Mouse (Mus musculus) G1E (cell line): ENCODE results near the gene Mfsd12. TPM values are rescaled to one million over a fixed set of nuclear protein-coding genes. Genes with fewer than 3 reads are reported as not detected.

Experiments
- ATAC-seq: 2 replicates; pipeline ENCODE4 v1.8.0; 2016; ENCODE audit warnings: mild to moderate bottlenecking; ENCODE audit not compliant: insufficient number of reproducible peaks, poor library complexity, low FRiP score, severe bottlenecking; ENCODE audit errors: extremely low read depth
- DNase-seq: peaks from one replicate; pipeline ENCODE4 v3.0.0; 2012; ENCODE audit warnings: low spot score
- H3K27me3 ChIP-seq: 2 replicates; pipeline ENCODE4 v1.6.1; 2012; ENCODE audit warnings: mild to moderate bottlenecking, low read length, inconsistent platforms; ENCODE audit not compliant: insufficient read depth
- H3K36me3 ChIP-seq: replicated peaks from 2 replicates; pipeline ENCODE3; 2012; ENCODE audit warnings: mild to moderate bottlenecking, inconsistent platforms
- H3K4me1 ChIP-seq: 2 replicates; pipeline ENCODE4 v1.6.1; 2012; ENCODE audit warnings: low read depth, low read length, inconsistent platforms, mixed read lengths; ENCODE audit not compliant: insufficient read depth
- H3K4me3 ChIP-seq: 2 replicates; pipeline ENCODE4 v1.5.1; 2012; ENCODE audit warnings: low read depth, mild to moderate bottlenecking, inconsistent platforms, low read length, moderate library complexity, mixed read lengths
- H3K9me3 ChIP-seq: replicated peaks from 2 replicates; pipeline ENCODE4 v1.6.1; 2012; ENCODE audit warnings: inconsistent platforms
- CTCF ChIP-seq: IDR thresholded peaks from 2 replicates; pipeline ENCODE4 v1.5.1; 2012; ENCODE audit warnings: low read depth, low read length, inconsistent platforms, mixed read lengths
- GATA1 ChIP-seq: IDR thresholded peaks from 2 replicates; pipeline ENCODE4 v1.6.1; 2012; ENCODE audit warnings: borderline replicate concordance, low read length, inconsistent platforms, mixed read lengths
- GATA2 ChIP-seq: IDR thresholded peaks from 2 replicates; pipeline ENCODE4 v1.6.1; 2012; ENCODE audit warnings: low read depth, low read length, inconsistent platforms, borderline replicate concordance
- POLR2AphosphoS5 ChIP-seq: IDR thresholded peaks from 2 replicates; pipeline ENCODE4 v1.6.1; 2012; ENCODE audit warnings: low read depth, low read length, inconsistent platforms; ENCODE audit not compliant: insufficient replicate concordance
- TAL1 ChIP-seq: conservative IDR thresholded peaks from 2 replicates; pipeline ENCODE4 v1.6.1; 2012; ENCODE audit warnings: low read depth, low read length, inconsistent platforms, mixed read lengths
- polyA plus RNA-seq: library from polyadenylated mRNA; stranded (reverse); fragments of >175 nt; gene quantifications from 2 replicates; pipeline ENCODE4 v1.2.3, GENCODE M21; 2012
- total RNA-seq, 2 experiments: library from RNA; stranded (forward) in 1 of 2; stranded (reverse) in 1 of 2; fragments of 200-1000 nt in 1 of 2; fragments of >200 nt in 1 of 2; fragmentation: Nextera tagmentation in 1 of 2; gene quantifications; 2 replicates each; pipeline ENCODE4 v1.2.3; 2014 to 2017

Mfsd12 gene
- total and polyA plus RNA-seq, 3 experiments: 13.1 to 46.7 (median 14.4) TPM

GRCm38 (mm10) chr10:81412586-81413309 lies 55.5 kb downstream of the Mfsd12 start:
- ATAC-seq: no peak
- TF ChIP-seq GATA1 (no peak), TAL1 (no peak), CTCF (no peak), POLR2AphosphoS5 (no peak), GATA2 (no peak)
- no peak for DNase-seq
- no peaks in the 10 kb centered on the region for H3K9me3 ChIP-seq
- H3K27me3 ChIP-seq: peaks cover 22% of the 10 kb centered on the region
- no peak overlapping the region; the same call in 1 of the 2 replicates for H3K4me3 ChIP-seq
- peaks cover 28% of the 10 kb centered on the region for H3K36me3 ChIP-seq
- peaks cover 98% of the 10 kb centered on the region for H3K4me1 ChIP-seq

- ATAC-seq (no peak), DNase-seq (no peak)
- H3K4me1 ChIP-seq: peaks cover 94% of the 10 kb centered on the region
- TF ChIP-seq TAL1: no peak
- H3K4me3 ChIP-seq: peak overlapping the region; percentile 53; the same call in 1 of the 2 replicates
- H3K36me3 ChIP-seq: peaks cover 26% of the 10 kb centered on the region
- no peaks in the 10 kb centered on the region for H3K9me3 ChIP-seq
- peaks cover 21% of the 10 kb centered on the region for H3K27me3 ChIP-seq
These were observed 56.3 kb downstream of the Mfsd12 start for GRCm38 (mm10) chr10:81413310-81414261.

- peaks cover 26% of the 10 kb centered on the region for H3K36me3 ChIP-seq
- H3K4me1 ChIP-seq: peaks cover 89% of the 10 kb centered on the region
- no peak overlapping the region; the same call in 1 of the 2 replicates for H3K4me3 ChIP-seq
- peaks cover 27% of the 10 kb centered on the region for H3K27me3 ChIP-seq
- DNase-seq (no peak), ATAC-seq (no peak)
- no peaks in the 10 kb centered on the region for H3K9me3 ChIP-seq
- TF ChIP-seq GATA1 (no peak), CTCF (no peak), TAL1 (no peak), GATA2 (no peak), POLR2AphosphoS5 (no peak)
These were observed 57.4 kb downstream of the Mfsd12 start for GRCm38 (mm10) chr10:81414682-81415081.

GRCm38 (mm10) chr10:81415146-81415545 lies 57.9 kb downstream of the Mfsd12 start:
- Histone ChIP-seq H3K4me3 (no peak overlapping the region), H3K27me3 (peaks cover 32% of the 10 kb centered on the region), H3K4me1 (peaks cover 85% of the 10 kb centered on the region), H3K9me3 (no peaks in the 10 kb centered on the region), H3K36me3 (peaks cover 29% of the 10 kb centered on the region)
- DNase-seq (no peak), ATAC-seq (no peak)
- TF ChIP-seq GATA1: no peak
- TF ChIP-seq TAL1: no peak
- no peak for TF ChIP-seq CTCF

Other genes with a start within 250 kb of the Mfsd12 start
Only the 20 nearest of the 33 such genes appear.
- gene Atcay, start 126.7 kb upstream of the Mfsd12 start, total RNA-seq (2014; fragmentation: Nextera tagmentation): not detected in 2 replicates
- gene Atcay, start 126.7 kb upstream of the Mfsd12 start, total RNA-seq (2017): 0.06 and 0.11 TPM in 2 replicates
- gene Atcay, start 126.7 kb upstream of the Mfsd12 start, polyA plus RNA-seq: not detected in 2 replicates
- 7.0 and 7.1 TPM in 2 replicates for gene Zfr2, start 124.3 kb upstream of the Mfsd12 start, total RNA-seq (2014; fragmentation: Nextera tagmentation)
- gene Zfr2, start 124.3 kb upstream of the Mfsd12 start, total RNA-seq (2017): 2.6 and 3.2 TPM in 2 replicates
- 1.8 and 1.9 TPM in 2 replicates for gene Zfr2, start 124.3 kb upstream of the Mfsd12 start, polyA plus RNA-seq
- gene Matk, start 104.6 kb upstream of the Mfsd12 start, total RNA-seq (2014; fragmentation: Nextera tagmentation): not detected in 2 replicates
- gene Matk, start 104.6 kb upstream of the Mfsd12 start, total RNA-seq (2017): 0.05 and 0.06 TPM in 2 replicates
- gene Matk, start 104.6 kb upstream of the Mfsd12 start, polyA plus RNA-seq: 0.07 TPM in 1 of 2 replicates, not detected in the other
- 75.6 and 78.6 TPM in 2 replicates for gene Mrpl54, start 90.6 kb upstream of the Mfsd12 start, total RNA-seq (2014; fragmentation: Nextera tagmentation)
- gene Mrpl54, start 90.6 kb upstream of the Mfsd12 start, total RNA-seq (2017): 186 and 206 TPM in 2 replicates
- 612 and 631 TPM in 2 replicates for gene Mrpl54, start 90.6 kb upstream of the Mfsd12 start, polyA plus RNA-seq
- 36.2 and 44.6 TPM in 2 replicates for gene Apba3, start 90.5 kb upstream of the Mfsd12 start, total RNA-seq (2014; fragmentation: Nextera tagmentation)
- gene Apba3, start 90.5 kb upstream of the Mfsd12 start, total RNA-seq (2017): 27.9 and 38.9 TPM in 2 replicates
- 113 and 130 TPM in 2 replicates for gene Apba3, start 90.5 kb upstream of the Mfsd12 start, polyA plus RNA-seq
- 0.44 TPM in 1 of 2 replicates, not detected in the other for gene Tjp3, start 65.9 kb upstream of the Mfsd12 start, total RNA-seq (2014; fragmentation: Nextera tagmentation)
- gene Tjp3, start 65.9 kb upstream of the Mfsd12 start, total RNA-seq (2017): 1.8 and 1.9 TPM in 2 replicates
- 1.4 and 1.6 TPM in 2 replicates for gene Tjp3, start 65.9 kb upstream of the Mfsd12 start, polyA plus RNA-seq
- gene Pip5k1c, start 64.5 kb upstream of the Mfsd12 start, total RNA-seq (2014; fragmentation: Nextera tagmentation): 58.0 and 62.2 TPM in 2 replicates
- 58.8 and 66.6 TPM in 2 replicates for gene Pip5k1c, start 64.5 kb upstream of the Mfsd12 start, total RNA-seq (2017)
- 266 and 331 TPM in 2 replicates for gene Pip5k1c, start 64.5 kb upstream of the Mfsd12 start, polyA plus RNA-seq
- gene Cactin, start 36.4 kb upstream of the Mfsd12 start, total RNA-seq (2014; fragmentation: Nextera tagmentation): 9.0 and 11.4 TPM in 2 replicates
- gene Cactin, start 36.4 kb upstream of the Mfsd12 start, total RNA-seq (2017): 23.5 and 23.9 TPM in 2 replicates
- gene Cactin, start 36.4 kb upstream of the Mfsd12 start, polyA plus RNA-seq: 77.9 and 80.5 TPM in 2 replicates
- not detected in 2 replicates for gene Tbxa2r, start 28.8 kb upstream of the Mfsd12 start, total RNA-seq (2014; fragmentation: Nextera tagmentation)
- 0.06 TPM in 1 of 2 replicates, not detected in the other for gene Tbxa2r, start 28.8 kb upstream of the Mfsd12 start, total RNA-seq (2017)
- gene Tbxa2r, start 28.8 kb upstream of the Mfsd12 start, polyA plus RNA-seq: 0.06 TPM in 1 of 2 replicates, not detected in the other
- gene Gipc3, start 14.2 kb upstream of the Mfsd12 start, total RNA-seq (2014; fragmentation: Nextera tagmentation): not detected in 2 replicates
- gene Gipc3, start 14.2 kb upstream of the Mfsd12 start, total RNA-seq (2017): 0.11 TPM in 1 of 2 replicates, not detected in the other
- gene Gipc3, start 14.2 kb upstream of the Mfsd12 start, polyA plus RNA-seq: not detected in 2 replicates
- 36.7 and 39.2 TPM in 2 replicates for gene Hmg20b, start 7.0 kb upstream of the Mfsd12 start, total RNA-seq (2014; fragmentation: Nextera tagmentation)
- 12.0 and 21.9 TPM in 2 replicates for gene Hmg20b, start 7.0 kb upstream of the Mfsd12 start, total RNA-seq (2017)
- gene Hmg20b, start 7.0 kb upstream of the Mfsd12 start, polyA plus RNA-seq: 142 and 193 TPM in 2 replicates
- 2.0 TPM in 1 of 2 replicates, not detected in the other for gene 4930404N11Rik, start 8.3 kb downstream of the Mfsd12 start, total RNA-seq (2014; fragmentation: Nextera tagmentation)
- 0.17 and 1.2 TPM in 2 replicates for gene 4930404N11Rik, start 8.3 kb downstream of the Mfsd12 start, total RNA-seq (2017)
- 0.52 and 0.65 TPM in 2 replicates for gene 4930404N11Rik, start 8.3 kb downstream of the Mfsd12 start, polyA plus RNA-seq
- gene Fzr1, start 21.0 kb downstream of the Mfsd12 start, total RNA-seq (2014; fragmentation: Nextera tagmentation): 29.7 and 65.2 TPM in 2 replicates
- gene Fzr1, start 21.0 kb downstream of the Mfsd12 start, total RNA-seq (2017): 15.8 and 22.8 TPM in 2 replicates
- gene Fzr1, start 21.0 kb downstream of the Mfsd12 start, polyA plus RNA-seq: 88.9 and 96.2 TPM in 2 replicates
- 9.6 and 11.9 TPM in 2 replicates for gene Dohh, start 26.9 kb downstream of the Mfsd12 start, total RNA-seq (2014; fragmentation: Nextera tagmentation)
- gene Dohh, start 26.9 kb downstream of the Mfsd12 start, total RNA-seq (2017): 60.4 and 69.7 TPM in 2 replicates
- 186 and 220 TPM in 2 replicates for gene Dohh, start 26.9 kb downstream of the Mfsd12 start, polyA plus RNA-seq
- gene Gm48551, start 27.0 kb downstream of the Mfsd12 start, total RNA-seq (2014; fragmentation: Nextera tagmentation): 1.1 TPM in 1 of 2 replicates, not detected in the other
- 2.6 and 4.1 TPM in 2 replicates for gene Gm48551, start 27.0 kb downstream of the Mfsd12 start, total RNA-seq (2017)
- 0.72 and 1.3 TPM in 2 replicates for gene Gm48551, start 27.0 kb downstream of the Mfsd12 start, polyA plus RNA-seq
- gene Gm48552, start 31.5 kb downstream of the Mfsd12 start, total RNA-seq (2014; fragmentation: Nextera tagmentation): 1.2 and 3.1 TPM in 2 replicates
- 0.38 and 0.93 TPM in 2 replicates for gene Gm48552, start 31.5 kb downstream of the Mfsd12 start, total RNA-seq (2017)
- 7.2 and 7.4 TPM in 2 replicates for gene Gm48552, start 31.5 kb downstream of the Mfsd12 start, polyA plus RNA-seq
- gene Smim24, start 35.6 kb downstream of the Mfsd12 start, total RNA-seq (2014; fragmentation: Nextera tagmentation): 6.5 and 13.8 TPM in 2 replicates
- gene Smim24, start 35.6 kb downstream of the Mfsd12 start, total RNA-seq (2017): 1.9 and 3.5 TPM in 2 replicates
- 1.6 and 1.8 TPM in 2 replicates for gene Smim24, start 35.6 kb downstream of the Mfsd12 start, polyA plus RNA-seq
- gene Nfic, start 98.1 kb downstream of the Mfsd12 start, total RNA-seq (2014; fragmentation: Nextera tagmentation): 6.9 and 9.5 TPM in 2 replicates
- 0.52 and 0.66 TPM in 2 replicates for gene Nfic, start 98.1 kb downstream of the Mfsd12 start, total RNA-seq (2017)
- 16.1 and 19.3 TPM in 2 replicates for gene Nfic, start 98.1 kb downstream of the Mfsd12 start, polyA plus RNA-seq
- gene Celf5, start 125.2 kb downstream of the Mfsd12 start, total RNA-seq (2014; fragmentation: Nextera tagmentation): not detected in 2 replicates
- gene Celf5, start 125.2 kb downstream of the Mfsd12 start, total RNA-seq (2017): 0.05 and 0.06 TPM in 2 replicates
- gene Celf5, start 125.2 kb downstream of the Mfsd12 start, polyA plus RNA-seq: 0.05 and 0.09 TPM in 2 replicates
- gene Ncln, start 138.9 kb downstream of the Mfsd12 start, total RNA-seq (2014; fragmentation: Nextera tagmentation): 58.2 and 72.3 TPM in 2 replicates
- gene Ncln, start 138.9 kb downstream of the Mfsd12 start, total RNA-seq (2017): 35.5 and 50.1 TPM in 2 replicates
- gene Ncln, start 138.9 kb downstream of the Mfsd12 start, polyA plus RNA-seq: 154 and 179 TPM in 2 replicates